Mouse (Mus musculus) heart, adult 2 months (tissue): ENCODE data around the gene Agmat.

Experiments
- CTCF ChIP-seq: fragments of 200-600 bp; IDR thresholded peaks from 2 replicates; pipeline ENCODE4 v1.8.1; 2022; ENCODE audit warnings: antibody characterized with exemption, mild to moderate bottlenecking, moderate library complexity
- EP300 ChIP-seq: fragments of 200-500 bp; IDR thresholded peaks from 2 replicates; pipeline ENCODE4 v1.6.1; 2011; ENCODE audit warnings: low read depth, low read length, control low read depth; ENCODE audit not compliant: insufficient read depth
- POLR2A ChIP-seq: fragments of 200-500 bp; IDR thresholded peaks from 2 replicates; pipeline ENCODE4 v1.6.1; 2011; ENCODE audit warnings: mild to moderate bottlenecking, low read depth, low read length, control low read depth; ENCODE audit not compliant: insufficient read depth

DNA sequence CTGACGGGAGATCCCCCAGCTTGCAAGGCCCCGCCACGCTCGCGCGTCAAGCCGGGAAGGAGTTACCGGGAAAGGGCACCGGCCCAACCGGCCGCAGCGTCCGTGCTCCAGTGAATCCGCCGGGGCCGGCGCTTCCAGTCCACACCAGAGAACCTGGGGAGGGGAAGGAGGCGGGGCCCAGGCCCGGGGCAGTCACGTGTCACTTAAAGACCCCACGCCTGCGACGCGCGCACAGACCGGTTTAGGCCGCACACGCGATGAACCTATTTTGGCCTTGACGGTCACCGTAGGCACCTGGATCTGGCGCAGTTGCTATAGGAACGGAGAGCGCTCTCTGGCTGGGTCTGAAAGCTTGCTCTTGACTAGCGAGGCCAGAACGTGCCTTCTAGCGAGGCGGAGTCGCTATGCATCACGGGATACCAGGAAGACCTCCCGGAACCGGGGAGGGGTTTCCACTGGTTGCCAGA lies 44.1 kb downstream of the Agmat start, which contains the start of gene Dnajc16:
- TF ChIP-seq POLR2A: peak; percentile 78
- TF ChIP-seq CTCF: peak; percentile 12; the same call in 1 of the 2 replicates
- peak; percentile 95 for TF ChIP-seq EP300
